Mouse (Mus musculus): Measurements from ENCODE around the gene Rtkn2.

- TF ChIP-seq CTCF (conservative IDR thresholded peaks at IDR 0.05; ENCODE audit: insufficient read depth, insufficient read length, low read depth, low read length) (no peak), POLR2A (IDR thresholded peaks at IDR 0.05; ENCODE audit: low read depth, low read length) (no peak)
These were observed 111.6 kb downstream of the Rtkn2 start for GRCm38 (mm10) chr10:68091011-68091410.

All from kidney, adult 2 months (tissue).